Mouse (Mus musculus): ENCODE results near the gene Bax. TPM values are rescaled to one million over a fixed set of nuclear protein-coding genes. Genes with fewer than 3 reads are reported as not detected.
A peak's percentile ranks its signal among the peaks of the same experiment; 100 is the strongest.

The Bax gene
- total RNA-seq, 2 experiments from 2014 or later, result 81.6 to 82.1 TPM

DNA sequence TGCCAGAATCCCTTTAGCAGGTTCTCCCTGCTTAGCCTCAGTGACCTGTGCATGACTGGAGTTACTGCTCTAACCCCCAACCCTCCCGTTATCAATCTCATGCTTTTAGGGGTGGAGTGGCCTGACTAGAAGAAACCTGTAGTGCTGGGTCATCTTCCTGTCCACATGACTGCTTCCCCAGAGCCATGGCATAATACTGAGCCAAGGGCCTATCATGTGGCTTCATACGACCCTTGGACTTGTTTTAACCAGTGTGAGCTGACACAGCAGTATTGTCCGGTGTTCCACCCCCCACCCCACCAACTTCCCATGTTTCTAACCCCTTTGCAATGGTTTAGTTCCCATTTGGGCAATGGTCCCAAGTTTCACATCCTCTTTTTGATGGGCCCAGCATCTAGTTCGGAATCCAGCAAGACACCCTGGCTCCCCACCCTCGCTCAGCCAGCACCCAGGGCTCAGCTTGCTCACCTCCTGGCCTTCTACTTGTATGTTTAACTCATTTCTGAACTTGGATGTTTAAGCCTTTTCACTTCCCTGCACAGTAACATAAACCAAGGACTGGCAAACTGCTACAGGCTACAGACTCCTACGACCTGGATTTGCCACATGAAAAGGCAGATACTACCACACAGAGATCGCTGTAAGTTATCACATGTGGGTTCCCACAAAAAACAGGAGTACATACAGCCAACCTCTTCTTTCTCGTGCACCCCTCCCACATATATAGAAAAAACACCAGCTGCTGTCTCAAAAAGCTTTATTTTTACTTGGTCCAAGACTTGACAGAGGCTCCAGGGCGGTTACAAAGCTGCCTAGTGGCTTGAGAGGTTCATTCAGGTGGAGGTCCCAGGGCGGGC is 9.3 kb downstream of the Bax start:
- no peak for DNase-seq (ENCODE audit: extremely low spot score in 1 of 2, low spot score in 1 of 2)

- DNase-seq (ENCODE audit: extremely low spot score in 1 of 2, low spot score in 1 of 2), result no peak
Observed at GRCm38 (mm10) chr7:45456721-45457203, 9.9 kb downstream of the Bax start.

GRCm38 (mm10) chr7:45455932-45456696 is 10.6 kb downstream of the Bax start:
- no peak for DNase-seq (ENCODE audit: extremely low spot score in 1 of 2, low spot score in 1 of 2)

- no peak for DNase-seq (ENCODE audit: extremely low spot score in 1 of 2, low spot score in 1 of 2)
Observed at GRCm38 (mm10) chr7:45454971-45455370, 11.7 kb downstream of the Bax start.

GRCm38 (mm10) chr7:45451344-45451982 is 15.2 kb downstream of the Bax start:
- peak; percentile 77 to 94 for DNase-seq (ENCODE audit: extremely low spot score in 1 of 2, low spot score in 1 of 2)

DNA sequence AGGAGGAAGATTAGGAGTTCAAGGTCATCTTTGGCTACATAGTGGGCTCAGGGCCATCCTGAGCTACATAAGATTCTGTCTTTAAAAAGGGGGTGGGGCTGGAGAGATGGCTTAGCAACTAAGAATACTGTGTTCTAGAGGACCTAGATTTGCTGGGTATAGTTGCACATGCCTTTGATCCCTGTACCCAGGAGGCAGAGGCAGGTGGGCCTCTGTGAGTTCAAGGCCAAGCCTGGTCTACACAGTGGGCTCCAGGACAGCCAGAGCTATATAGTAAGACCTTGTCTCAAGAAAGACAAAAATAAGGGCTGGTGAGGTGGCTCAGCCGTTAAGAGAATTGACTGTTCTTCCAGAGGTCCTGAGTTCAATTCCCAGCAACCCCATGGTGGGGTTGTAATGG is 16.7 kb downstream of the Bax start:
- no peak for DNase-seq (ENCODE audit: extremely low spot score in 1 of 2, low spot score in 1 of 2)

GRCm38 (mm10) chr7:45447325-45447990 is 19.2 kb downstream of the Bax start:
- no peak for DNase-seq (ENCODE audit: extremely low spot score in 1 of 2, low spot score in 1 of 2)

- DNase-seq (ENCODE audit: extremely low spot score in 1 of 2, low spot score in 1 of 2), result no peak
Observed at GRCm38 (mm10) chr7:45446589-45446988, 20.1 kb downstream of the Bax start.

DNA sequence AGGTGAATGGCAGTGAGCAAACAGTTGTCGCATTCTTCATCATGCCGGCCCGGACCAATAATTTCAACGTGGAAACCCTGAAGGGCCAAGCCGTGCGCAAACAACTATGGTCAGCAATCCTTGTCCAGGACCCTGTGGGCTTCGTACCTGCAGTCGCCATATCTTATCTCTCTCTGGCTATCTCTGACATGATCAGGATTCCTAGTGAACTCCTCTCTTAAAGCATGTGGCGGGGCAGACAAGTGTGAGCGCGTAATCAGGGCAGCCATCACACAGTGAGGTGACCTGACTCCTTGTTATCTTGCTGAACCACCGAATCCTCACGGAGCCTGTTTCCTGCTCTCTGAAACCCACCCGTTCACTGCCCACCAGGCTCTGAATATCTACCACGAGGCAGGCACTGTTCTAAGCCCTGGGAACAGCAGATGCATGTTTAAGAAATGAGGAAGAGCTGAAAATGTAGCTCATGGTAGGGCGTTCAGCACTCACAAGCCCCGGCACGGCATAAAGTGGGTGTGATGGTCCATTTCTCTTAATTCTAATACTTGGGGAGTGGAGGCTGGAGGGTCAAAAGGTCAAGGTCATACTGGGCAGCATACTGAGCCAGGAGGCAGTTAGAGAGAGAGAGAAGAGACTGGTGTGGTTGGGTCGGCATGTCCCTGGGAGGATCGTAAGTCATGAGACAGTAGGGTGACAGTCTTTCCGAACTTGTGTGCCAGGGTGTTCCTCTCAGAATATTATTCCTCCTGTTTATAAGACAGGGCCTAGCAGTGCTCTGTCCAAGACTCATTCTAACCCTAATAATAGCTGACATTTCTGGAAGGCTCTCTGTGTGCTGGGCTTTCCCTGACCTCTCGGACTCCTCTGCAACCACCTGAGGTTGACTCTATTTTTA is 22.9 kb downstream of the Bax start:
- DNase-seq (ENCODE audit: extremely low spot score in 1 of 2, low spot score in 1 of 2), result no peak

- DNase-seq (ENCODE audit: extremely low spot score in 1 of 2, low spot score in 1 of 2), result no peak
Observed at GRCm38 (mm10) chr7:45437521-45438276, 29.0 kb downstream of the Bax start, which contains the start of gene Ruvbl2. TSS of gene Ruvbl2 (minus strand) at chr7:45438096.

- no peak for DNase-seq (ENCODE audit: extremely low spot score in 1 of 2, low spot score in 1 of 2)
Observed at GRCm38 (mm10) chr7:45437046-45437445, 29.7 kb downstream of the Bax start.

DNA sequence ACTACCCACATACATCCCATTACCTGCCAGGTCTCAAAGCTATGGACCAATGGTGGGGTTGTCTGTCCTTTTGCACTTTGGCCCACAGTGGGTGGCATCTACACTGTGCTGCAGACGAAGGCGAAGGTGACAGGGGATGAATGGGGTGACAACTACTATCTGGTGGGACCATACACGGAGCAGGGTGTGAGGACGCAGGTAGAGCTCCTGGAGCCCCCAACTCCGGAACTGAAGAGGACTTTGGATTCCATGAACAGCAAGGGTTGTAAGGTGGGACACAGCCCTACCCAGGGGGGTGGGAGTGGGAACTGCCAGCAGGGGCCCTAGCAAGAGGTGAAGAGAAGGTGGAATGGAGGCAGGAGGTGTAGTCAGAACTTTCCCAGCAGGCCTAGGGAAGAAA is 30.3 kb downstream of the Bax start:
- no peak for DNase-seq (ENCODE audit: extremely low spot score in 1 of 2, low spot score in 1 of 2)

DNA sequence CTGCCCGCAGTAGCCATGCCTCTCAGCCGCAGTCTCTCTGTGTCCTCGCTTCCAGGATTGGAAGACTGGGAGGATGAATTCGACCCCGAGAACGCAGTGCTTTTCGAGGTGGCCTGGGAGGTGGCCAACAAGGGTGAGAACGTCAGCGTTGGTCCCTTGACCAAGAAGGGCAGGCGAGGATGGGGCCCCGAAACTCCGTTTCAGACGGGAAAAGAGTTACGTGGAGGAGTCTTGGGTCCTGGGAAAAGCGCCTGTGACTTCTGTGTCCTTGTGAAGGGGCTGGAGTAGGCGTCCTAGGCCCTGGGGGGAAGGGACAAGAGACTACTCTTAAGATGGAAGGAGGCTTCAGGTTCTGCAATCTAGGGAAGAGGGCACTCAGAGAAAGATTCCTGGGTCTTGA is 31.7 kb downstream of the Bax start:
- no peak for DNase-seq (ENCODE audit: extremely low spot score in 1 of 2, low spot score in 1 of 2)

DNA sequence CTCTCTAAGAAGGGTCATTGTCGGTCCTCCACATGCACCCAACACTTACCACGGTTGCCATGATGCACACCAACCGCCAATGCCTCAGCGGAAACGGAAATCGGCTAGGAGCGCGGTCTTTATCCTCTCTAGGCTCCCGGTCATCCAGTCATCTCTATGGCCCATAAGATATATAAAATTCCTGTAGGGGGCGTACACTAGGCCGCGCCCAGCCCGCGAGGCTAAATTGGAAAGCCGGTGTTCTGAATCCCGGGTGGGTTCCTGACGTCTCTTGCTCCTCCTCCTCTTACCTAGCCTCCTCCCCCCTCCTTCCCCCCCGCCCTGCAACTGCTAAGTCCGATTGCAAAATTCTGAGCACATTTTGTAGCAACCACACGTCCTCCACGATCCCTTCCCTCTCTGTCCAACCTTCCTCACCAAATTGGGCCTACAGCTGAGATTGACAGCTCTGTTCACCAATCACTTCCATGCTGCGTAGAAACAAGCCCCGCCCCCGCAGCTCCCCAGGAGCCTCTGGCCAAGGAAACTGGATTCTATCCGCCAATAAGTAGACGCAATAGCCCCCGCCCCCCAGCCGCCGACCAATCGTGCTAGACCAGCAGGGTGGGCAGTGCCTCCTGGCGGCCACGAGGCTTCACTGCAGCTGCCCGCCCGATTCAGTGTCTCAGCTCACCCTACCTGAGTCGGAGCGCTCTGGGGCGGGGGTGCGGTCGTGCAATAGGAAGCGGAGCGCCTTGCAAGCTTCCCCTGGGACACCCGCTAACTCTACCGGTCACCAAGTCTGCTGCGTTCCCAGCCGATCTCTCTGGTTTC is 32.3 kb downstream of the Bax start, which contains the start of gene Gys1:
Gene Gys1, plus strand, starts transcription at position 642 of the 813 bp plus-strand sequence.
- peak; percentile 99 to 100 for DNase-seq (ENCODE audit: extremely low spot score in 1 of 2, low spot score in 1 of 2)

GRCm38 (mm10) chr7:45433835-45434202 is 32.9 kb downstream of the Bax start:
- no peak for DNase-seq (ENCODE audit: extremely low spot score in 1 of 2, low spot score in 1 of 2)

DNA sequence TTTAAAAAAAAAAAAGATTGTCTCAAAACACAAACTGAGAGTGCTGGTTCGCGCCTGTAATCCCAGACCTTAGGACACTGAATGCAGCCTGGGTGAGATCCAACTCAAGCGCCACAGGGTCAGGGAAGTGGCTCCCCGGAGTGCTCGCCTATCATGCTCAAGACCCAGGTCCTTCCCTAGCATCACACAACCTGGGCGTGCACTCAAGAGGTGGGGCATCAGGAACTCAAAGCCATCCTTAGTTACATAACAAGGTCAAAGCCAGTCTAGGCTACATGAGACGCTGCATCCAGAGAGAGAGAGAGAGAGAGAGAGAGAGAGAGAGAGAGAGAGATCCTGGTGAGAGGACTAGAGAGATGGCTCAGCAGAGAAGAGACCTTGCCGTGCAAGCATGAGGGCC is 40.1 kb downstream of the Bax start:
- DNase-seq (ENCODE audit: extremely low spot score in 1 of 2, low spot score in 1 of 2), result no peak

DNA sequence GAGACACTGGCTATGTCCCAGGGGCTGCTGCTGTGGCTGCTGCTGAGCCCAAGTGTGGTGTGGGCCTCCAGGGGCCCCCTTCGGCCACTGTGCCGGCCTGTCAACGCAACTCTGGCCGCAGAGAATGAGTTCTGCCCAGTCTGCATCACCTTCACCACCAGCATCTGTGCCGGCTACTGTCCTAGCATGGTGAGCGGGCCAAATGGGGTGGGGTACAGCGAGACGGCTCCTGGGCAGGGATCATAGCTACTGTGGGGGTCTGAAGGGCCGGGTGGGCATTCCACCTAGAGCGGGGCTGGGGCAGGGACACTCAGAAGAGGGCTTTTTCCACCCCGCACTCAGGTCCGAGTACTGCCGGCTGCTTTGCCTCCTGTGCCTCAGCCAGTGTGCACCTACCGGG is 45.5 kb downstream of the Bax start:
- DNase-seq (ENCODE audit: extremely low spot score in 1 of 2, low spot score in 1 of 2), result no peak

DNA sequence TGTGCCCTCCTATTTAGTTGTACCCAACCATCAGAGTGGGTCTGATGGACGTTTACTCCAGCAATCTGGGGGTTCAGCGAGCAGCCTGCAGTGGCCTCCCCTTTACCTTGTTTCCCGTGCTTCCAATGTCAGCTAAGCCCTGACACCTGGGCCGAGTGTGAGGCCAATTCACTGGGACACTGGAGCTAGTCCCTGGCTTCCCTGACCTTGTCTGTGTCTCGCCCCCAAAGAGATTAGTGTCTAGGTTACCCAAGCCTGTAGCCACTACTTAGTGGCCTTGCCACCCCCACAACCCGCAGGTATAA is 46.1 kb downstream of the Bax start, which contains the start of gene Lhb:
Gene Lhb, plus strand, starts transcription at position 206 of the 305 bp plus-strand sequence.
- DNase-seq (ENCODE audit: extremely low spot score in 1 of 2, low spot score in 1 of 2), result no peak

All from layer of hippocampus, postnatal 25 days (tissue).